ENCODE assay signal across 9 mouse cellular contexts in genomic region chr5:113295791-113296190, GRCm38 (mm10). TPM values are rescaled to one million over a fixed set of nuclear protein-coding genes. Genes with fewer than 3 reads are reported as not detected.
DNase-seq lines count a peak whose midpoint lies in the region; ATAC-seq and TF ChIP-seq lines count a peak whose summit lies in the region.
"Had no signal": no experiment of that assay in that cellular context is flagged by ENCODE, and none has a peak within 500 bp of the region (broad histone marks: within the 10 kb centered on the region; RNA-seq: fewer than 3 reads in every experiment).

No protein-coding gene starts in this region.

- TF ChIP-seq CTCF in cerebellum, adult 2 months (IDR thresholded peaks at IDR 0.05; ENCODE audit: borderline replicate concordance, insufficient read depth, low read depth, low read length), result peak; percentile 44; the same call in 1 of the 2 replicates
- TF ChIP-seq CTCF in testis, adult 2 months (IDR thresholded peaks at IDR 0.05; ENCODE audit: control insufficient read depth, insufficient read depth, insufficient replicate concordance, low read depth, low read length), result peak; percentile 11; the same call in 1 of the 2 replicates
- TF ChIP-seq CTCF in liver, embryonic 14.5 days (IDR thresholded peaks at IDR 0.05; ENCODE audit: low read depth), result peak; percentile 37

- no peak for TF ChIP-seq POLR2A in cerebellum, adult 2 months (IDR thresholded peaks at IDR 0.05; ENCODE audit: borderline replicate concordance, insufficient read depth, low read length)
- TF ChIP-seq POLR2A in testis, adult 2 months (IDR thresholded peaks at IDR 0.05; ENCODE audit: control insufficient read depth, low read depth, low read length), result no peak

- no peak overlapping the region for H3K4me3 ChIP-seq in cerebellum, adult 2 months (replicated peaks; ENCODE audit: insufficient read depth, low read depth, low read length)
- H3K4me3 ChIP-seq in testis, adult 2 months (ENCODE audit: control insufficient read depth, low read depth, low read length), result no peak overlapping the region
- H3K4me3 ChIP-seq in liver, embryonic 14.5 days (ENCODE audit: insufficient read depth in 1 of 2, low read depth in 2 of 2, low read length in 2 of 2), result no peak overlapping the region
- H3K4me3 ChIP-seq in stomach, embryonic 16.5 days (replicated peaks; ENCODE audit: low read length), result no peak overlapping the region
- no peak overlapping the region for H3K4me3 ChIP-seq in limb, embryonic 10.5 days

- DNase-seq in cerebellum, adult 2 months, result no peak
- DNase-seq in cerebellum, adult 11 months, result no peak
- DNase-seq in testis, postnatal 10 days (ENCODE audit: low spot score), result no peak
- no peak for DNase-seq in liver, embryonic 14.5 days (ENCODE audit: low read depth in 3 of 3, low spot score in 3 of 3)
- DNase-seq in limb, embryonic 10.5 days (ENCODE audit: low spot score), result no peak

- no peak overlapping the region for H3K4me2 ChIP-seq in liver, embryonic 14.5 days (ENCODE audit: low read depth)
- H3K4me2 ChIP-seq in stomach, embryonic 16.5 days (ENCODE audit: low read depth, low read length), result no peak overlapping the region

- H3K9ac ChIP-seq in liver, embryonic 14.5 days (replicated peaks), result no peak overlapping the region
- no peak overlapping the region for H3K9ac ChIP-seq in stomach, embryonic 16.5 days (ENCODE audit: low read length)

- peak overlapping the region; percentile 26 for H3K27ac ChIP-seq in cerebellum, adult 2 months (ENCODE audit: insufficient read depth, low read length)
- no peak overlapping the region for H3K27ac ChIP-seq in testis, adult 2 months (ENCODE audit: control insufficient read depth, insufficient read depth, low read depth, low read length)
- H3K27ac ChIP-seq in liver, embryonic 14.5 days, result no peak overlapping the region
- H3K27ac ChIP-seq in stomach, embryonic 16.5 days (ENCODE audit: low read length), result peak overlapping the region; percentile 88
- H3K27ac ChIP-seq in limb, embryonic 10.5 days, result no peak overlapping the region
- H3K27ac ChIP-seq: macrophage had no signal

- peaks cover 68% of the 10 kb centered on the region for H3K4me1 ChIP-seq in cerebellum, adult 2 months (ENCODE audit: control insufficient read depth, insufficient read depth, low read length)
- H3K4me1 ChIP-seq in testis, adult 2 months (ENCODE audit: control insufficient read depth, insufficient read depth, low read length), result no peaks in the 10 kb centered on the region
- H3K4me1 ChIP-seq in liver, embryonic 14.5 days (replicated peaks; ENCODE audit: control insufficient read depth in 2 of 2, insufficient read depth in 2 of 2, low read length in 1 of 2), result no peaks in the 10 kb centered on the region
- H3K4me1 ChIP-seq in stomach, embryonic 16.5 days (ENCODE audit: control insufficient read depth, insufficient read depth, low read length), result peaks cover 5% of the 10 kb centered on the region; the same call in 1 of the 2 replicates
- H3K4me1 ChIP-seq in limb, embryonic 10.5 days, result peaks cover 10% of the 10 kb centered on the region

- WGBS in cerebellum, adult 2 months, result 29% methylated on average over 4 of the region's 4 CpGs
- WGBS in liver, embryonic 14.5 days (ENCODE audit: insufficient replicate concordance), result 44% methylated on average over 4 of the region's 4 CpGs
- WGBS in stomach, embryonic 16.5 days, result 26% methylated on average over 4 of the region's 4 CpGs
- 47% methylated on average over 4 of the region's 4 CpGs for WGBS in limb, embryonic 10.5 days

- H3K9me3 ChIP-seq in liver, embryonic 14.5 days (ENCODE audit: control insufficient read depth, low read length), result no peaks in the 10 kb centered on the region
- H3K9me3 ChIP-seq in stomach, embryonic 16.5 days (replicated peaks; ENCODE audit: control insufficient read depth, low read length), result no peaks in the 10 kb centered on the region
- no peaks in the 10 kb centered on the region for H3K9me3 ChIP-seq in limb, embryonic 10.5 days (replicated peaks)

- no peak for TF ChIP-seq EP300 in liver, embryonic 14.5 days (IDR thresholded peaks at IDR 0.05; ENCODE audit: low read depth)

- no peak for ATAC-seq in liver, embryonic 14.5 days (ENCODE audit: insufficient read depth)
- ATAC-seq in stomach, embryonic 16.5 days (ENCODE audit: insufficient read depth, low FRiP score), result peak; percentile 93
- no peak for ATAC-seq in CD4-positive, CD25-positive, alpha-beta regulatory T cell, adult 4 months

- no peaks in the 10 kb centered on the region for H3K27me3 ChIP-seq in cerebellum, adult 2 months (ENCODE audit: control insufficient read depth, insufficient read depth, low read length)
- H3K27me3 ChIP-seq in testis, adult 2 months (ENCODE audit: control insufficient read depth, insufficient read depth, low read length), result no peaks in the 10 kb centered on the region
- H3K27me3 ChIP-seq in liver, embryonic 14.5 days (ENCODE audit: control insufficient read depth, insufficient read depth, low read length), result no peaks in the 10 kb centered on the region
- H3K27me3 ChIP-seq in stomach, embryonic 16.5 days (ENCODE audit: control insufficient read depth, insufficient read depth, low read length), result no peaks in the 10 kb centered on the region
- peaks cover 49% of the 10 kb centered on the region for H3K27me3 ChIP-seq in limb, embryonic 10.5 days (ENCODE audit: low read depth, poor library complexity, severe bottlenecking)

- no peaks in the 10 kb centered on the region for H3K36me3 ChIP-seq in testis, adult 2 months (ENCODE audit: control insufficient read depth, insufficient read depth, low read length)
- H3K36me3 ChIP-seq in liver, embryonic 14.5 days (replicated peaks; ENCODE audit: control insufficient read depth, insufficient read depth, low read depth), result no peaks in the 10 kb centered on the region
- H3K36me3 ChIP-seq in stomach, embryonic 16.5 days (ENCODE audit: control insufficient read depth, insufficient read depth, low read length), result no peaks in the 10 kb centered on the region
- no peaks in the 10 kb centered on the region for H3K36me3 ChIP-seq in limb, embryonic 10.5 days

RNA-seq across cellular contexts. Expression of gene Sgsm1, which starts 14.8 kb away (rescaled TPM):
- polyA plus RNA-seq in cerebellum, adult 2 months (2012; rRNA removed), result 73.9 and 77.7 TPM in 2 replicates
- polyA plus RNA-seq in testis, adult 2 months (2012; rRNA removed), result 1.8 and 2.2 TPM in 2 replicates
- 1.4 and 1.5 TPM in 2 replicates for polyA plus RNA-seq in liver, embryonic 14.5 days (2012; rRNA removed)
- polyA plus RNA-seq in liver, embryonic 14.5 days (2014; fragmentation: Nextera tagmentation; extraction: Ambion mirVana), result 0.86 and 1.4 TPM in 2 replicates
- polyA plus RNA-seq in stomach, embryonic 16.5 days (2015; fragmentation: Nextera tagmentation; extraction: Ambion mirVana), result 7.1 and 7.4 TPM in 2 replicates
- not detected for polyA plus RNA-seq in CD4-positive, CD25-positive, alpha-beta regulatory T cell, adult 4 months (2017; shearing (Covaris generic))
- polyA plus RNA-seq in limb, embryonic 10.5 days (2016; fragmentation: Nextera tagmentation; extraction: Ambion mirVana), result 13.4 and 15.1 TPM in 2 replicates
- polyA plus RNA-seq: macrophage had no signal

Comparison
In these comparisons a context has a peak if more than half of its experiments do, and no peak if none do; other contexts are left out.
1. H3K27ac ChIP-seq: peak in cerebellum, adult 2 months (single experiment) and stomach, embryonic 16.5 days (single experiment); none in testis, adult 2 months (single experiment), liver, embryonic 14.5 days (single experiment) and limb, embryonic 10.5 days (single experiment).
2. Peak in every context shown above with its lines, with median percentiles within 50 percentile points of each other: CTCF ChIP-seq.